Mouse (Mus musculus): Measurements from ENCODE around the gene Nufip2. TPM values are rescaled to one million over a fixed set of nuclear protein-coding genes. Genes with fewer than 3 reads are reported as not detected.

The Nufip2 gene
- polyA plus RNA-seq, 1 experiment from 2014 or later: 5.9 TPM

DNA sequence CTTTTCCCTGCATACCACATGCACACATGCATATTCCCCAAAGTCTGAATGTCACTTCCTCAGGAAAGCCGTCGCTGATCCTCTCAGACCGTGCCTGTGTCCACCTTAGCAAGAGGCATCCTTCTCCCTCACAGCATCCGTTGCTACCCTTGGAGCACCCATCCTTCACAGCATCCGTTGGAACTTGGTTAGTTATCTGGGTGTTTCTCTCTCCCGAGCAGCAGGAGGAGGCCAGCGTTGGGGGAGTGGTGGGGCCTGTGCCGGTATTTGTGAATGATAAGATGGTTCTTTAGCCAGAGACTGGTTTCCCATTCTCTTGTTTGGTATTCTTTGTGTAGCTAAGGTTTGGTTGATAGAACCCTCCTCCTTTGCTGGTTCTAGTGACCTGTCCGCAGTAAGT is 98.9 kb downstream of the Nufip2 start:
- Histone ChIP-seq H3K4me2 (replicated peaks) (no peak overlapping the region), H3K27me3 (ENCODE audit: control insufficient read depth, insufficient read depth, low read length) (no peaks in the 10 kb centered on the region), H3K4me1 (replicated peaks; ENCODE audit: control insufficient read depth, insufficient read depth, low read length) (peaks cover 36% of the 10 kb centered on the region), H3K27ac (peak overlapping the region; percentile 64; the same call in 1 of the 2 replicates), H3K4me3 (replicated peaks; ENCODE audit: low read length) (no peak overlapping the region), H3K9ac (peak overlapping the region; percentile 29; the same call in 1 of the 2 replicates), H3K9me3 (ENCODE audit: control insufficient read depth, low read length) (no peaks in the 10 kb centered on the region), H3K36me3 (replicated peaks; ENCODE audit: control insufficient read depth, insufficient read depth) (0 out of 2 replicates have a peak, but pooled peaks cover 2% of the 10 kb centered on the region)
- no peak for DNase-seq (ENCODE audit: low spot score)
- no peak for ATAC-seq (ENCODE audit: low FRiP score)
- 79% methylated on average over 9 of the region's 9 CpGs for WGBS

DNA sequence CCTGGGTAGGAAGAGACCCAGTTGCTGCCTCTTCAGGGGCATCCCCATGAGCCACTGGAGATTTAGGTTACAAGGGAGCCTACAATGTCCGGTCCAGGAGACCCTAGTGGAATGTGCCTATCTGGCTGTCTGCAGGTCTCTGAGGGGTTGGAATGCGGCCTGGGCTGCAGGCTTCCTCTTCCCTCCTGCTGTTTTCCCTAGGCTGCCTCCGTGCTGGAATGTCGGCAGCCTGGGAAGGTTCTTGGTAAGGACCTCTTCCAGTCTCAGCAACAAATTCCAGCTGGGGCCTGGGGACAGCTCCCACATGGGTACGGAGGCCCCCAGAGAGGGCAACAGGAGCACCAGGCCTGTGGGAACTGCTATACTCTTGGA is 99.4 kb downstream of the Nufip2 start:
- H3K36me3 ChIP-seq (replicated peaks; ENCODE audit: control insufficient read depth, insufficient read depth): 0 out of 2 replicates have a peak, but pooled peaks cover 2% of the 10 kb centered on the region
- peaks cover 40% of the 10 kb centered on the region for H3K4me1 ChIP-seq (replicated peaks; ENCODE audit: control insufficient read depth, insufficient read depth, low read length)
- no peaks in the 10 kb centered on the region for H3K27me3 ChIP-seq (ENCODE audit: control insufficient read depth, insufficient read depth, low read length)
- H3K4me2 ChIP-seq (replicated peaks): no peak overlapping the region
- peak overlapping the region; percentile 34 for H3K27ac ChIP-seq
- H3K9me3 ChIP-seq (ENCODE audit: control insufficient read depth, low read length): no peaks in the 10 kb centered on the region
- no peak overlapping the region for H3K4me3 ChIP-seq (replicated peaks; ENCODE audit: low read length)
- no peak for ATAC-seq (ENCODE audit: low FRiP score)
- peak overlapping the region; percentile 29; the same call in 1 of the 2 replicates for H3K9ac ChIP-seq
- DNase-seq (ENCODE audit: low spot score): no peak
- 22% methylated on average over 5 of the region's 5 CpGs for WGBS

GRCm38 (mm10) chr11:77785768-77786561 is 100.0 kb downstream of the Nufip2 start:
- no peak overlapping the region for H3K4me3 ChIP-seq (replicated peaks; ENCODE audit: low read length)
- peak overlapping the region; percentile 34 for H3K27ac ChIP-seq
- no peak overlapping the region for H3K4me2 ChIP-seq (replicated peaks)
- H3K27me3 ChIP-seq (ENCODE audit: control insufficient read depth, insufficient read depth, low read length): no peaks in the 10 kb centered on the region
- ATAC-seq (ENCODE audit: low FRiP score): no peak; the same call in 1 of the 2 replicates
- 48% methylated on average over 7 of the region's 7 CpGs for WGBS
- H3K36me3 ChIP-seq (replicated peaks; ENCODE audit: control insufficient read depth, insufficient read depth): 0 out of 2 replicates have a peak, but pooled peaks cover 2% of the 10 kb centered on the region
- peak overlapping the region; percentile 29 for H3K9ac ChIP-seq
- peaks cover 43% of the 10 kb centered on the region for H3K4me1 ChIP-seq (replicated peaks; ENCODE audit: control insufficient read depth, insufficient read depth, low read length)
- no peaks in the 10 kb centered on the region for H3K9me3 ChIP-seq (ENCODE audit: control insufficient read depth, low read length)
- DNase-seq (ENCODE audit: low spot score): no peak

GRCm38 (mm10) chr11:77787707-77788106 is 101.8 kb downstream of the Nufip2 start, which contains the start of gene Gm10277:
Gm10277 (minus strand) TSS chr11:77787747.
- Histone ChIP-seq H3K9ac (no peak within 1 kb of the TSS), H3K4me1 (replicated peaks; ENCODE audit: control insufficient read depth, insufficient read depth, low read length) (peaks cover 60% of the 10 kb centered on the region)

GRCm38 (mm10) chr11:77789512-77789911 is 103.6 kb downstream of the Nufip2 start:
- ATAC-seq (ENCODE audit: low FRiP score): no peak
- Histone ChIP-seq H3K4me1 (replicated peaks; ENCODE audit: control insufficient read depth, insufficient read depth, low read length) (peaks cover 50% of the 10 kb centered on the region), H3K27me3 (ENCODE audit: control insufficient read depth, insufficient read depth, low read length) (no peaks in the 10 kb centered on the region), H3K36me3 (replicated peaks; ENCODE audit: control insufficient read depth, insufficient read depth) (no peaks in the 10 kb centered on the region), H3K4me2 (replicated peaks) (no peak overlapping the region), H3K9ac (no peak overlapping the region), H3K4me3 (replicated peaks; ENCODE audit: low read length) (no peak overlapping the region), H3K27ac (no peak overlapping the region), H3K9me3 (ENCODE audit: control insufficient read depth, low read length) (no peaks in the 10 kb centered on the region)
- 87% methylated on average over 5 of the region's 5 CpGs for WGBS
- no peak for DNase-seq (ENCODE audit: low spot score)

More at GRCm38 (mm10) chr11:77787707-77788106, 101.8 kb downstream of the Nufip2 start, which contains the start of gene Gm10277:
- ATAC-seq (ENCODE audit: low FRiP score) (no peak), DNase-seq (ENCODE audit: low spot score) (no peak)
- H3K9me3 ChIP-seq (ENCODE audit: control insufficient read depth, low read length): no peaks in the 10 kb centered on the region
- peak within 1 kb of the TSS; percentile 34 for H3K27ac ChIP-seq
- WGBS: 91% methylated on average over 5 of the region's 5 CpGs
- H3K36me3 ChIP-seq (replicated peaks; ENCODE audit: control insufficient read depth, insufficient read depth): no peaks in the 10 kb centered on the region
- no peak within 1 kb of the TSS for H3K4me2 ChIP-seq (replicated peaks)
- no peak within 1 kb of the TSS for H3K4me3 ChIP-seq (replicated peaks; ENCODE audit: low read length)
- H3K27me3 ChIP-seq (ENCODE audit: control insufficient read depth, insufficient read depth, low read length): no peaks in the 10 kb centered on the region

DNA sequence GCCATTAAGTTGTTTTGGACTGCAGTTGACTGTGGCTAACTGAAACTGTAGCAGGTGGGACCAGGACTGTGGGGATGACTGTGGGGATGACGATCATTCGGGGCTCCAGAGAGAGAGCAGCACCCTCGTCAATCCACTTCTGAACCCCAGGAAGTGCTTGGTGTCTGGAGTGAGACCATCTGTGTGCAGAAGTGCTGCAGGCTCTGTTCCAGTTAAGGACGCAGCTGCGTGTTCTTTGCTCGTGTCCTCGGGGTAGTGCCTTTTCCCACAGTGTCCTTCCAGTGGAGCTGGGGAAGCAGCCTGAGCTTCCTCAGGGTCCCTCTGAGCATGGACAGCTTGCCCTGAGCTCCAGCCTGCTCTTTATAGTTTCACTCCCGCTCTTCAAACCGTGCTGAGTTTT is 104.3 kb downstream of the Nufip2 start:
- Histone ChIP-seq H3K36me3 (replicated peaks; ENCODE audit: control insufficient read depth, insufficient read depth) (no peaks in the 10 kb centered on the region), H3K27ac (peak overlapping the region; percentile 52), H3K27me3 (ENCODE audit: control insufficient read depth, insufficient read depth, low read length) (no peaks in the 10 kb centered on the region), H3K9me3 (ENCODE audit: control insufficient read depth, low read length) (no peaks in the 10 kb centered on the region), H3K4me3 (replicated peaks; ENCODE audit: low read length) (no peak overlapping the region), H3K4me1 (replicated peaks; ENCODE audit: control insufficient read depth, insufficient read depth, low read length) (peaks cover 44% of the 10 kb centered on the region), H3K4me2 (replicated peaks) (no peak overlapping the region), H3K9ac (peak overlapping the region; percentile 2; the same call in 1 of the 2 replicates)
- DNase-seq (ENCODE audit: low spot score) (no peak), ATAC-seq (ENCODE audit: low FRiP score) (no peak)
- 38% methylated on average over 9 of the region's 9 CpGs for WGBS

DNA sequence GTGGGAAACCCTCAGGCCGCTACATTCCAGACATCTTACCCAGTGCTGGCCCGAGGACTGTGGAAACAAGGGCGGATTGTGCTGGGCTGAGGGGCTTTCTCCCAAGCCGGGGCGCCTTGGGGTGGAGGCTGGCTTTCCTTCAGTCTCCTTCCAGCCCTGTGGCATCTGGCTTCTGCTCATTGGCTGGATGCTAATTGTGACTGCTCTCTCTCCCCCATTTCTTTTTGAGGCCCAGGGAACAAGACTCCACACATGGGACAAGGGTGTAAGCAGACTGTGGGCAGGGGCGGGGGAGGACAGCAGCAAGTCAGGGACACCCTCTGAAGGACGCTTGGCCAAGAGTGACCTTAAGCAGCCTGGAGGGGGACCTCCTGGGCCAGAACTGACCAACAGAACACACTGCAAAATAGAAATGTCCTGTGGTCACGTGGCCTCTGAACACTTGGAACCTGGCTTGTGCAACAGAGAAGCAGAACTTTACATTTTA is 105.3 kb downstream of the Nufip2 start:
- H3K36me3 ChIP-seq (replicated peaks; ENCODE audit: control insufficient read depth, insufficient read depth): no peaks in the 10 kb centered on the region
- H3K4me2 ChIP-seq (replicated peaks): no peak overlapping the region
- H3K27ac ChIP-seq: peak overlapping the region; percentile 52
- H3K4me1 ChIP-seq (replicated peaks; ENCODE audit: control insufficient read depth, insufficient read depth, low read length): peaks cover 34% of the 10 kb centered on the region
- no peak overlapping the region for H3K4me3 ChIP-seq (replicated peaks; ENCODE audit: low read length)
- 0 out of 2 replicates have a peak overlapping the region, but pooled peaks have one; percentile 2 for H3K9ac ChIP-seq
- WGBS: 40% methylated on average over 8 of the region's 8 CpGs
- H3K9me3 ChIP-seq (ENCODE audit: control insufficient read depth, low read length): no peaks in the 10 kb centered on the region
- H3K27me3 ChIP-seq (ENCODE audit: control insufficient read depth, insufficient read depth, low read length): no peaks in the 10 kb centered on the region
- no peak for ATAC-seq (ENCODE audit: low FRiP score)
- DNase-seq (ENCODE audit: low spot score): no peak

Other genes starting within 250 kb of the Nufip2 start
- gene Coro6, start 223.7 kb upstream of the Nufip2 start, polyA plus RNA-seq (2014; fragmentation: Nextera tagmentation; extraction: Ambion mirVana): 0.82 and 0.91 TPM in 2 replicates
- gene Ankrd13b, start 196.5 kb upstream of the Nufip2 start, polyA plus RNA-seq (2014; fragmentation: Nextera tagmentation; extraction: Ambion mirVana): 44.5 and 45.0 TPM in 2 replicates
- gene Git1, start 192.6 kb upstream of the Nufip2 start, polyA plus RNA-seq (2014; fragmentation: Nextera tagmentation; extraction: Ambion mirVana): 21.3 and 23.2 TPM in 2 replicates
- gene Abhd15, start 171.0 kb upstream of the Nufip2 start, polyA plus RNA-seq (2014; fragmentation: Nextera tagmentation; extraction: Ambion mirVana): 1.7 and 2.7 TPM in 2 replicates
- gene Trp53i13, start 170.2 kb upstream of the Nufip2 start, polyA plus RNA-seq (2014; fragmentation: Nextera tagmentation; extraction: Ambion mirVana): 13.3 and 15.1 TPM in 2 replicates
- not detected in 2 replicates for gene Gm10392, start 167.0 kb upstream of the Nufip2 start, polyA plus RNA-seq (2014; fragmentation: Nextera tagmentation; extraction: Ambion mirVana)
- gene Taok1, start 78.3 kb upstream of the Nufip2 start, polyA plus RNA-seq (2014; fragmentation: Nextera tagmentation; extraction: Ambion mirVana): 29.2 and 29.3 TPM in 2 replicates
- 0.47 and 0.62 TPM in 2 replicates for gene Cryba1, start 39.1 kb downstream of the Nufip2 start, polyA plus RNA-seq (2014; fragmentation: Nextera tagmentation; extraction: Ambion mirVana)
- 42.1 and 43.7 TPM in 2 replicates for gene Myo18a, start 77.1 kb downstream of the Nufip2 start, polyA plus RNA-seq (2014; fragmentation: Nextera tagmentation; extraction: Ambion mirVana)
- gene Gm10277, start 101.6 kb downstream of the Nufip2 start, polyA plus RNA-seq (2014; fragmentation: Nextera tagmentation; extraction: Ambion mirVana): 0.69 and 1.4 TPM in 2 replicates
- 2.8 and 6.1 TPM in 2 replicates for gene Pipox, start 207.9 kb downstream of the Nufip2 start, polyA plus RNA-seq (2014; fragmentation: Nextera tagmentation; extraction: Ambion mirVana)
- 110 TPM in 2 replicates for gene Sez6, start 244.6 kb downstream of the Nufip2 start, polyA plus RNA-seq (2014; fragmentation: Nextera tagmentation; extraction: Ambion mirVana)

All from hindbrain, embryonic 14.5 days (tissue).